Mouse (Mus musculus) stomach, embryonic 15.5 days (tissue): ENCODE measurements around the gene Plekhb1. TPM values are rescaled to one million over a fixed set of nuclear protein-coding genes. Genes with fewer than 3 reads are reported as not detected.

Experiments used
- ATAC-seq: fragments of 200-750 bp; cut with Nextera tagmentation; 2 replicates; pipeline ENCODE4 v1.8.0; 2017; ENCODE audit warnings: low read depth, moderate number of reproducible peaks, moderate TSS enrichment; ENCODE audit not compliant: insufficient read depth, low FRiP score
- H3K27ac ChIP-seq: fragments of 300-500 bp; sonication (generic); 2 replicates; pipeline ENCODE4 v1.5.1; 2015; ENCODE audit warnings: mild to moderate bottlenecking, inconsistent platforms
- H3K27me3 ChIP-seq: fragments of 300-500 bp; sonication (generic); replicated peaks from 2 replicates; pipeline ENCODE4 v1.6.1; 2015; ENCODE audit warnings: inconsistent platforms
- H3K36me3 ChIP-seq: fragments of 300-500 bp; sonication (generic); 2 replicates; pipeline ENCODE4 v1.6.1; 2015; ENCODE audit warnings: inconsistent platforms
- H3K4me1 ChIP-seq: fragments of 300-500 bp; sonication (generic); 2 replicates; pipeline ENCODE4 v1.6.1; 2015; ENCODE audit warnings: inconsistent platforms
- H3K4me2 ChIP-seq: fragments of 300-500 bp; sonication (generic); 2 replicates; pipeline ENCODE4 v1.6.1; 2015; ENCODE audit warnings: mild to moderate bottlenecking, inconsistent platforms
- H3K4me3 ChIP-seq: fragments of 300-500 bp; sonication (generic); replicated peaks from 2 replicates; pipeline ENCODE4 v1.5.1; 2015; ENCODE audit warnings: inconsistent platforms
- H3K9ac ChIP-seq: fragments of 300-500 bp; sonication (generic); 2 replicates; pipeline ENCODE4 v1.6.1; 2015; ENCODE audit warnings: inconsistent platforms
- H3K9me3 ChIP-seq: fragments of 300-500 bp; sonication (generic); 2 replicates; pipeline ENCODE4 v1.6.1; 2016; ENCODE audit warnings: inconsistent platforms
- WGBS: fragments of 180-500 bp; shearing (Covaris S2); methylation state at CpG from one replicate; pipeline ENCODE4 v1.1.7; 2015; 5-methylcytosine and 5-hydroxymethylcytosine counted together
- polyA plus RNA-seq: library from polyadenylated mRNA; unstranded; fragments of >200 nt; fragmentation: Nextera tagmentation; extraction: Ambion mirVana; gene quantifications from 2 replicates; pipeline ENCODE4 v1.2.1, GENCODE M21; 2015

Gene Plekhb1
- 15.0 and 15.8 TPM in 2 replicates for polyA plus RNA-seq

DNA sequence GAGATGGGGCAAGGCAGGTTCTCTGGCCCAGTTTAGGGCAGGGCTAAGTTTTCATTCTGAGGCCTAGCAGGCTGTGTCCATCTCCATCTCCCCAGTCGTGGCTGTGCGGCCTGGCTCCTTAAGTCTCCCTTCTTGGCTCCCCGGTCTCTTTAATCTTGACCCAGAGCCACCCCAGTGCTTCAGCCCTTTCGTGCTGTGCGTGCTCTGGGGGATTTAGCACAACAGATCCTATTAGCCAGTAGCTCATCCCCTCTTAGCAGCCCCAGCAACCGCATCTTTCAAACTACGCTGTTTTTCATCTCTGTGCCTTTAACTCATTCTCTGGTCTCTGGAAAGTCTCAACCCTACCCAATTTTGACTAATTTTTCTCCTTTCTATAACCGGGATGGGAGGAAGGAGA lies at the start of gene Plekhb1:
Gene Plekhb1 (minus strand): TSS at position 184 of the 400 bp plus-strand sequence.
- WGBS, result 68% methylated on average over 8 of the region's 8 CpGs
- no peak within 1 kb of the TSS for H3K4me3 ChIP-seq
- 0 out of 2 replicates have a peak, but pooled peaks cover 2% of the 10 kb centered on the region for H3K4me1 ChIP-seq
- H3K9me3 ChIP-seq, result no peaks in the 10 kb centered on the region
- H3K9ac ChIP-seq, result no peak within 1 kb of the TSS
- H3K4me2 ChIP-seq, result peak within 1 kb of the TSS; percentile 46
- ATAC-seq, result no peak
- H3K27ac ChIP-seq, result peak within 1 kb of the TSS; percentile 70
- H3K36me3 ChIP-seq, result no peaks in the 10 kb centered on the region
- no peaks in the 10 kb centered on the region for H3K27me3 ChIP-seq

DNA sequence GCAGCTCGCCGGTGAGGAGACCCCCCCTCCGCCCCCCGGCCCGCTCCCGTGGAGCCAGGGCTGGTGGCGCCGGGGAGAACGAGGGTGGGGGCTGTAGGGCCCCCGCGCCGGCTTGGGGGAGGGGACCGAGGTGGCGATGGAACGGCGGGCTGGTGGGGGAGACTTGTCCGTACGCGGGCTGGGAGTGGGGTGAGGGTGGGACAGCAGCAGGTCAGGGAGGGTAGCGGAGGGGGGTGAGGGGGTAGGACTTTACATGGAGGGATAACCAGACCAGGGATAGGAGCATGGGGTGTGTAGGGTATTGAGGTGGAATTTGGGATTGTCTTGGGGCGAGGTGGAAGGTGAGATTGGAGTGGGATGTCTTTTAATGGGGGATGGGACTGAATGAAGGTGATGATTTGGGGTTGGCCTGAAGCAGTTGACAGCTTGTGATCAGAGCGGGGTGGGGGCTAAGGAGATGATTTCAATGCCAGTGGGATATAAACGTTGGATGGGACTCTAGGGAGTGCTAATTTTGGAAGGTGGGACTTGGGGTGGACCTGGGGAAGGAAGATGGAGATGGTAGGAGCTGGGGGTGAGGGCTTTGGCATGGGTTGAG lies 44.8 kb upstream of the Plekhb1 start:
- ATAC-seq, result 0 out of 2 replicates have a peak, but pooled peaks have one; percentile 3
- WGBS, result 1% methylated on average over 23 of the region's 23 CpGs
- peak overlapping the region; percentile 93 for H3K9ac ChIP-seq
- peak overlapping the region; percentile 97 for H3K4me3 ChIP-seq
- H3K36me3 ChIP-seq, result no peaks in the 10 kb centered on the region
- no peaks in the 10 kb centered on the region for H3K27me3 ChIP-seq
- H3K4me2 ChIP-seq, result peak overlapping the region; percentile 72
- peaks cover 4% of the 10 kb centered on the region; the same call in 1 of the 2 replicates for H3K4me1 ChIP-seq
- peak overlapping the region; percentile 93 for H3K27ac ChIP-seq
- H3K9me3 ChIP-seq, result no peaks in the 10 kb centered on the region

- no peaks in the 10 kb centered on the region for H3K36me3 ChIP-seq
- H3K9me3 ChIP-seq, result no peaks in the 10 kb centered on the region
- H3K4me2 ChIP-seq, result peak within 1 kb of the TSS; percentile 72
- peak within 1 kb of the TSS; percentile 97 for H3K4me3 ChIP-seq
- peaks cover 4% of the 10 kb centered on the region; the same call in 1 of the 2 replicates for H3K4me1 ChIP-seq
- H3K27ac ChIP-seq, result peak within 1 kb of the TSS; percentile 93
- peak within 1 kb of the TSS; percentile 93 for H3K9ac ChIP-seq
- no peaks in the 10 kb centered on the region for H3K27me3 ChIP-seq
- WGBS, result under 1% methylated on average over 24 of the region's 37 CpGs
- ATAC-seq, result peak; percentile 99
Measured at GRCm38 (mm10) chr7:100706143-100706841, 44.1 kb upstream of the Plekhb1 start, which contains the start of gene Fam168a. Gene Fam168a (plus strand): TSS chr7:100706635.

GRCm38 (mm10) chr7:100699771-100700770 lies 37.9 kb upstream of the Plekhb1 start:
- Histone ChIP-seq H3K27ac (no peak overlapping the region), H3K36me3 (no peaks in the 10 kb centered on the region), H3K4me2 (no peak overlapping the region), H3K4me1 (0 out of 2 replicates have a peak, but pooled peaks cover 2% of the 10 kb centered on the region), H3K27me3 (no peaks in the 10 kb centered on the region), H3K9ac (no peak overlapping the region), H3K4me3 (no peak overlapping the region), H3K9me3 (no peaks in the 10 kb centered on the region)
- WGBS, result 53% methylated on average over 8 of the region's 8 CpGs
- ATAC-seq, result no peak

GRCm38 (mm10) chr7:100693199-100693598 lies 31.0 kb upstream of the Plekhb1 start:
- Histone ChIP-seq H3K36me3 (no peaks in the 10 kb centered on the region), H3K27me3 (no peaks in the 10 kb centered on the region), H3K27ac (no peak overlapping the region), H3K4me1 (no peaks in the 10 kb centered on the region), H3K4me2 (no peak overlapping the region), H3K9ac (no peak overlapping the region), H3K9me3 (no peaks in the 10 kb centered on the region), H3K4me3 (no peak overlapping the region)
- ATAC-seq, result no peak
- 68% methylated on average over 8 of the region's 8 CpGs for WGBS

DNA sequence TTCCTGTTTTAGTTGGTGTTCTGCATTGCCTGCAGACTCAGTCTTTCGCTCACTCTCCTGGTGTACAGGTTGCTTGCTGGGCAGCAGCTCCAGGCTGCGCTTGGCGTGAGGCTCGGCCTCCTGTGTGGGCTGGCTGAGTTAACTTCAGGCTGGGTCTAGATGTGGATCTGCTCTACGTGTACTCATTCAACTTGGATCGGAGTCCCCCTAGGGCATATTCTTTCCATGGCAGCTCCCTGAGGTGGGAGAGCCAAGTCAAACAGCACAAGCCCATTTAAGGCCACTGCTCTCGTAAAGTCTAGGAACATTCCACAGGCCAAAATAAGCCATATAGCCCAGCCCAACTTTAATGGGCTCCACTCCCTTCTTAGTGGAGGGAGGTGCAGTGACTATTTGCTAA lies 26.3 kb upstream of the Plekhb1 start:
- Histone ChIP-seq H3K4me1 (no peaks in the 10 kb centered on the region), H3K4me2 (no peak overlapping the region), H3K4me3 (no peak overlapping the region), H3K36me3 (no peaks in the 10 kb centered on the region), H3K9me3 (no peaks in the 10 kb centered on the region), H3K27me3 (no peaks in the 10 kb centered on the region), H3K27ac (no peak overlapping the region), H3K9ac (no peak overlapping the region)
- no peak for ATAC-seq
- WGBS, result 82% methylated on average over 7 of the region's 7 CpGs

DNA sequence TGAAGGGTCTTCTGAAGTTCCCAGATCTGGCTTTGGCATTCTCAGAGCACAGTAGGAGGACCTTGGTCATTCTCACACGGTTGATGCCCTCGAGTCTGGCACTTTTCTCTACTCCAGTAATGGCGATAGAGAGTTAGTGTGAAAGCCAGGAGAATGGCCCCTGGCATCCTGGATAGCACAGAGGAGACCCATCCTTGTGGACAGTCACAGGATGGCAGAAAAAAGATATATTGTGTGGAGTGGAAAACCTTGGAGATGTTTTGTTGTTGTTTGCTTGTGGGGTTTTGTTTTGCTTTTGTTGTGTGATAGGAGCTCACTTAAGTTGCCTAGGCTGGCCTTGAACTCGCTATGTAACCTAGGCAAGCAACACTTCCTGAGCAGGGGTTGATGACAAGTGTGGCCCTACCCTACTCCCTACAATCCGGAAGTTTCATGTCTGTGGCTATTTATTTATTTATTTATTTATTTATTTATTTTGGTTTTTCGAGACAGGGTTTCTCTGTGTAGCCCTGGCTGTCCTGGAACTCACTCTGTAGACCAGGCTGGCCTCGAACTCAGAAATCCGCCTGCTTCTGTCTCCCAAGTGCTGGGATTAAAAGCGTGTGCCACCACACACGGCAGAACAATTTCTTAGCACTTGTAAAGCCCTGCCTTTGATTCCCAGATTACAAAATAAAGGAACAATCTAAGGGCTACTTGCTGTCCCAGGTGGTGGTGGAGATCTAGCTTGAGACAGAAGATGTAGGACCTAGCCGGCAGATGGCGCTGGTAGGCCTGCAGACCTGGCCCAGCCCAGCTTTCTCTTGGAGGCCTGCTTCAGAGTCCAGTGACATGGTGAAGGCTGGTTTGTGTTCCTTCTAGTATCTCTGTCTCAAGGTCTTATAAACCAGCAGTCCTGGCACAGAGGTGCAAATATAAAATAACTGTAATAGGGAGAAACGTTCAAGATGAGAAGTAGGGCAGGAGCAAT lies 23.1 kb upstream of the Plekhb1 start:
- 40% methylated on average over 13 of the region's 13 CpGs for WGBS
- ATAC-seq, result peak; percentile 63

DNA sequence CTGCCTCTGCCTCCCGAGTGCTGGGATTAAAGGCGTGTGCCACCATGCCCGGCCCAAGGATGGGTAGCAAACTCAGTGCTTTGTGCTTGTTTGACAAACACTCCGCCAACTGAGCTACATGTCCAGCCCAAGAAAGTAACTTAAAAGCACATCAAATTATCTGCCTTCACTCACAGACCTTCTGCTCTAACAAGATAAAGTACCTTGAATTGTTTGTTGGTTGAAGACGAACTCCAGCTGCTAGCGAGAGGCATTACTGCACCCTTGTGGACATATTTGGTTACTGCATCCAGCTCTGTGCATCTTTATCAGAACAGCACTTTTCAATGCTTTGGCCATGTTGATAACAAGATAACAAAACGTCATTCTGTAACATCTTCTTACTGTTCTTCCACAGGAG lies 22.3 kb upstream of the Plekhb1 start:
- Histone ChIP-seq H3K4me1 (no peaks in the 10 kb centered on the region), H3K9me3 (no peaks in the 10 kb centered on the region), H3K27ac (no peak overlapping the region), H3K4me2 (no peak overlapping the region), H3K27me3 (no peaks in the 10 kb centered on the region), H3K36me3 (no peaks in the 10 kb centered on the region), H3K4me3 (no peak overlapping the region), H3K9ac (no peak overlapping the region)
- ATAC-seq, result peak; percentile 51; the same call in 1 of the 2 replicates
- 48% methylated on average over 7 of the region's 7 CpGs for WGBS

More for the DNA sequence above, 23.1 kb upstream of the Plekhb1 start:
- Histone ChIP-seq H3K9ac (no peak overlapping the region), H3K4me1 (no peaks in the 10 kb centered on the region), H3K36me3 (no peaks in the 10 kb centered on the region), H3K9me3 (no peaks in the 10 kb centered on the region), H3K27me3 (no peaks in the 10 kb centered on the region), H3K4me2 (no peak overlapping the region), H3K4me3 (no peak overlapping the region), H3K27ac (no peak overlapping the region)

GRCm38 (mm10) chr7:100684081-100684480 lies 21.9 kb upstream of the Plekhb1 start:
- H3K27me3 ChIP-seq, result no peaks in the 10 kb centered on the region
- no peak for ATAC-seq
- H3K27ac ChIP-seq, result no peak overlapping the region

GRCm38 (mm10) chr7:100683241-100683640 lies 21.0 kb upstream of the Plekhb1 start:
- Histone ChIP-seq H3K27me3 (no peaks in the 10 kb centered on the region), H3K36me3 (no peaks in the 10 kb centered on the region), H3K9ac (no peak overlapping the region), H3K4me3 (no peak overlapping the region), H3K27ac (no peak overlapping the region), H3K4me1 (no peaks in the 10 kb centered on the region), H3K9me3 (no peaks in the 10 kb centered on the region), H3K4me2 (no peak overlapping the region)
- ATAC-seq, result no peak
- 90% methylated on average over 1 of the region's 1 CpGs for WGBS

More at GRCm38 (mm10) chr7:100684081-100684480, 21.9 kb upstream of the Plekhb1 start:
- Histone ChIP-seq H3K36me3 (no peaks in the 10 kb centered on the region), H3K9me3 (no peaks in the 10 kb centered on the region), H3K9ac (no peak overlapping the region), H3K4me2 (no peak overlapping the region), H3K4me3 (no peak overlapping the region), H3K4me1 (no peaks in the 10 kb centered on the region)
- WGBS, result 63% methylated on average over 5 of the region's 5 CpGs
